Mouse (Mus musculus): ENCODE data around the gene Crot. TPM values are rescaled to one million over a fixed set of nuclear protein-coding genes. Genes with fewer than 3 reads are reported as not detected.

Crot gene
- total and polyA plus RNA-seq, 3 experiments, result 13.4 to 18.2 (median 13.5) TPM

DNA sequence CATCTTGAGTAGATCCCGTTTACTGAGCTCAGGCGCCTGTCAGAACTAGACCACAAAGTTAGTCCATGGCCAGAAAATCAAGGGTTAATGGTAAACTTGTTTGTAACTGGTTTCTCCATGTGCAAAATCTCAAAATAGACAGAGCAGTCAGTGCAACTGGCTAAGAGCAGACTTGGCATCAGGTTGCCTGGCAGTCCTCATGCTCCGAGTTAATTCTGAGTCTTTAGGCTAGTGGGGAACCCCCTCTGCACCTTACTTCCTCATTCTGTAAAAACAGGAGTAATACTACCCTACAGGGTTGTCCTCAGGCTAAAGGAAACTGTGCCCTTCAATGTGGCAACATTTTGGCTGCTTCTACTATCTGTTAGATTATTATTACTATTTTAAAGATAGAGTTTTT, 53.3 kb downstream of the Crot start:
- peak overlapping the region; percentile 22; the same call in 1 of the 2 replicates for H3K4me2 ChIP-seq (ENCODE audit: insufficient read depth, low read depth, poor library complexity, severe bottlenecking)
- no peaks in the 10 kb centered on the region for H3K9me3 ChIP-seq (replicated peaks; ENCODE audit: low read length)
- H3K4me3 ChIP-seq (replicated peaks in 1 of 3; ENCODE audit: low read depth in 2 of 3, low read length in 2 of 3, poor library complexity in 1 of 3), result no peak overlapping the region
- no peak overlapping the region for H3K9ac ChIP-seq (ENCODE audit: insufficient read depth, low read depth)
- H3K36me3 ChIP-seq (replicated peaks in 1 of 2; ENCODE audit: control insufficient read depth in 1 of 2, insufficient read depth in 1 of 2, low read length in 1 of 2), result no peaks in the 10 kb centered on the region
- dilution Hi-C loops (cut with MboI; ENCODE audit: extremely low pct_ligation_motif_present, extremely low pct_unique_long_range_greater_than_20kb, low sequenced_read_pairs), result no loop called here
- TF ChIP-seq HCFC1 (IDR thresholded peaks at IDR 0.05; ENCODE audit: low read depth, low read length) (no peak), RAD21 (IDR thresholded peaks at IDR 0.05; ENCODE audit: low read depth, low read length) (peak; percentile 3), PAX5 (IDR thresholded peaks at IDR 0.05; ENCODE audit: low read length) (no peak), NELFE (IDR thresholded peaks at IDR 0.05; ENCODE audit: low read depth, low read length) (no peak), MAX (IDR thresholded peaks at IDR 0.05; ENCODE audit: low read length) (peak; percentile 78; the same call in 1 of the 2 replicates), EP300 (IDR thresholded peaks at IDR 0.05; ENCODE audit: low read length) (peak; percentile 94), ZNF384 (IDR thresholded peaks at IDR 0.05; ENCODE audit: low read depth, low read length) (no peak), TCF12 (IDR thresholded peaks at IDR 0.05; ENCODE audit: low read depth, low read length) (no peak), MYC (IDR thresholded peaks at IDR 0.05; ENCODE audit: low read depth, low read length) (peak; percentile 83), SMC3 (IDR thresholded peaks at IDR 0.05; ENCODE audit: low read depth, low read length) (no peak), USF2 (conservative IDR thresholded peaks at IDR 0.05; ENCODE audit: low read depth, low read length) (no peak), TBP (conservative IDR thresholded peaks at IDR 0.05; ENCODE audit: low read depth, low read length) (0 out of 2 replicates have a peak, but pooled peaks have one; percentile 25), UBTF (IDR thresholded peaks at IDR 0.05; ENCODE audit: low read depth, low read length) (no peak), JUND (conservative IDR thresholded peaks at IDR 0.05; ENCODE audit: low read depth, low read length) (peak; percentile 60), KAT2A (IDR thresholded peaks at IDR 0.05; ENCODE audit: insufficient replicate concordance, low read length) (no peak), IRF4 (IDR thresholded peaks at IDR 0.05; ENCODE audit: low read depth, low read length) (peak; percentile 92), CHD2 (IDR thresholded peaks at IDR 0.05; ENCODE audit: low read length) (peak; percentile 43; the same call in 1 of the 2 replicates), POLR2AphosphoS2 (IDR thresholded peaks at IDR 0.05; ENCODE audit: low read depth, low read length) (no peak), ELF1 (IDR thresholded peaks at IDR 0.05; ENCODE audit: low read depth, low read length) (peak; percentile 66), CTCF (conservative IDR thresholded peaks at IDR 0.05 in 1 of 2, IDR thresholded peaks at IDR 0.05 in 1 of 2; ENCODE audit: low read depth in 2 of 2, low read length in 2 of 2) (no peak), JUN (IDR thresholded peaks at IDR 0.05; ENCODE audit: insufficient read depth, low read depth, low read length) (no peak), E2F4 (IDR thresholded peaks at IDR 0.05; ENCODE audit: insufficient replicate concordance, low read depth, low read length) (no peak), GABPA (IDR thresholded peaks at IDR 0.05; ENCODE audit: insufficient replicate concordance, low read depth, low read length) (no peak), ZC3H11A (IDR thresholded peaks at IDR 0.05; ENCODE audit: low read depth, low read length) (no peak), MXI1 (IDR thresholded peaks at IDR 0.05; ENCODE audit: low read depth, low read length) (peak; percentile 62; the same call in 1 of the 2 replicates), MEF2A (IDR thresholded peaks at IDR 0.05; ENCODE audit: borderline replicate concordance, low read depth, low read length) (peak; percentile 89), ZMIZ1 (IDR thresholded peaks at IDR 0.05; ENCODE audit: low read depth, low read length) (no peak), BHLHE40 (IDR thresholded peaks at IDR 0.05; ENCODE audit: low read depth, low read length) (peak; percentile 52), NRF1 (IDR thresholded peaks at IDR 0.05; ENCODE audit: low read depth, low read length) (no peak), ETS1 (conservative IDR thresholded peaks at IDR 0.05; ENCODE audit: low read depth, low read length) (peak; percentile 40; the same call in 1 of the 2 replicates)
- in situ Hi-C loops (cut with MboI; ENCODE audit: low pct_ligation_motif_present, low pct_unique_long_range_greater_than_20kb, low sequenced_read_pairs), result loop anchor here (10.0 kb wide), 1 partner anchor 101 kb away; no protein-coding TSS in a partner anchor
- no peaks in the 10 kb centered on the region for H3K27me3 ChIP-seq (replicated peaks)
- peak; percentile 92 for DNase-seq (ENCODE audit: extremely low read depth)
- H3K4me1 ChIP-seq (ENCODE audit: control insufficient read depth in 1 of 2, insufficient read depth in 2 of 2), result peaks cover 0 to 39% of the 10 kb centered on the region in 2 experiments; a peak in 2 of 4 replicates
- H3K79me2 ChIP-seq (replicated peaks; ENCODE audit: control insufficient read depth, extremely low read depth, insufficient read depth, poor library complexity, severe bottlenecking), result no peaks in the 10 kb centered on the region
- no peak overlapping the region for H3K27ac ChIP-seq (ENCODE audit: insufficient read depth, low read depth)
